Mouse (Mus musculus) regulatory T cell (primary cell): ENCODE data around the gene Gm5169.
"Not testable (repeated sequence)": the region's sequence is repeated elsewhere in the genome, so short reads cannot be mapped to it uniquely, and the experiment has no call there.

Source experiments
- in situ Hi-C: fragments of 300-600 bp; cut with MboI, MseI; formaldehyde crosslinking; loops from one replicate; pipeline ENCODE4 v1.15.1; 2025; ENCODE audit warnings: high pct_unique_total_duplicates

Gm5169 gene

DNA sequence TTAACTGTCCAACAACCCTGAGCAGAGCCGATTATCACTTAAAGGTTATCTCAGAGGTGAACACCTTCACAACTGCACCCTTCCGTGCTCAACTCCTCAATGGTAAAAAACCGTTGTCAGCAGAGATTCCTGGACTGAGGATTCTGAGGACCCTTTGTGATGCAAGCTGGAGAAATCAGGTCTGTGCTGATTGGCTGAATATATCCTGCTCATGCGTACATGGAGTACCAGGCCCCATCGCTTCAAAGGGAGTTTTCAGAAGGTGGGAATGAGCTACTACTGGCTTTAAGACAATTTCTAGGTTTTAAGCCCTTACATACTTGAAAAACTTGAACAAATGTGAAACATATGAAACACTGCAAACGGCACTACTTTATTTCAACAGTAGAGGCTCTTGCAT, at the start of gene Gm5169:
Gene Gm5169 (minus strand): TSS at position 101 of the 400 bp plus-strand sequence.
- in situ Hi-C loops, result not testable (repeated sequence)

DNA sequence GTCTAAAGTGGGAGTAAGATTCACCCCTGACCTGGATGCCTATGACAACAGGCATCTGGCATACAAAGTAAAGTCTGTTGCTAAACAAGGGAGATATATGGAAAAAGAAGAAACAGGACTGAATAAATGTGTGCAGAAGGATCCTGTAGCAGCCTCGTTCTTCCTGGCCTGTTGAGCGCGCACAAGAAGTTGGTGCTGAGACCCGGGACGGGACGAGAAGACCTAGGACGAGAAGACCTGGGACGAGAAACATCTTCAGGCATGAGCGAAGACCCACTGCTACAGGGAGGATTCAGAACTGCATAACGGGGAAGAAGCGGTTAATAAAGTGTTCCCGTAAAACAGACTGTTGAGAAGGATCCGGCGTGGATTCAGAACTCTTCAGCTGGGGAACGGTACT, 46.2 kb upstream of the Gm5169 start:
- in situ Hi-C loops, result not testable (repeated sequence)
